ENCODE assay signal across 9 mouse cellular contexts in the genomic region with DNA sequence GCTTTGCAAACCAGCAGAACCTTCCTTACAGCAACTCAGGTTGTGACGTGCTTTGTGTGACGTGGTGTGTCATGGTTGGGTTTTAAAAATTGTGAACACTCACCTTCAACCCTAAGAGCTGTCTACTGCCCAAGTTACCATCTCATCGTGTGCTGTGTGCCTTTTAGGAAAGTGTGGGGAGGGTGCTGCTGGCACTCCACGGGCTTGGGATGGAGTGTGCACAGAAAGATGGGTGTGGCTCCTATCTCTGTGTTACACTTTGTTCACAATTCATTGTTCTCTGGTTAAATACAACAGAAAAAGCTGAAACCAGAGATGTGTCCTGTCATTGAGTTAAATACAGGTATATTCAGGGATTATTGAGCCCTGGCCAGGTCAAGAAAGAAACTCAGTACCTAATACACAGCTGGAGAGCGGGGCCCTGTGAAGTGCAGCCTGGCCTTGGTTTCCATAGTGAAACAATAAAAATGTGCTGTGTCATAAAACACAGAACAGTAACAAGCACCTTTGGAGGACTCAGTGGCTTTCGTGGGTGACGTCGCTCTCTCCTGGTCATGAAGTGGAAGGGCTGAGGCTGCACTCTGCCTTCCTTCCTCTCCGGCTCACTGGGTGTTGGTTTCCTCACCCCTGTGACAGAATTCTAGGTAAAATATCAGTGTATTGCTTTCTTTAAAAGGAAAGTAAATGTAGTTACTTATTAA. TPM values are rescaled to one million over a fixed set of nuclear protein-coding genes. Genes with fewer than 3 reads are reported as not detected.
A peak's percentile ranks its signal among the peaks of the same experiment; 100 is the strongest.
DNase-seq lines count a peak whose midpoint lies in the region; ATAC-seq and TF ChIP-seq lines count a peak whose summit lies in the region.
"Had no signal": no experiment of that assay in that cellular context is flagged by ENCODE, and none has a peak within 500 bp of the region (broad histone marks: within the 10 kb centered on the region; RNA-seq: fewer than 3 reads in every experiment).

No protein-coding gene starts in this region.

- no peak for TF ChIP-seq POLR2A in olfactory bulb, adult 2 months (IDR thresholded peaks at IDR 0.05; ENCODE audit: insufficient read depth, low read depth, low read length)

- intact Hi-C loops in heart, postnatal 10 days (cut with DNase I), result no loop called here

- H3K9me3 ChIP-seq in liver, embryonic 11.5 days (ENCODE audit: control insufficient read depth, low read length), result no peaks in the 10 kb centered on the region
- no peaks in the 10 kb centered on the region for H3K9me3 ChIP-seq in liver, embryonic 12.5 days (replicated peaks)

- H3K27me3 ChIP-seq in liver, embryonic 11.5 days (replicated peaks; ENCODE audit: control insufficient read depth, insufficient read depth, low read length), result no peaks in the 10 kb centered on the region
- H3K27me3 ChIP-seq in liver, embryonic 12.5 days (replicated peaks), result no peaks in the 10 kb centered on the region

- H3K27ac ChIP-seq in liver, embryonic 11.5 days (ENCODE audit: low read depth, low read length), result no peak overlapping the region
- H3K27ac ChIP-seq in liver, embryonic 12.5 days, result no peak overlapping the region
- H3K27ac ChIP-seq in olfactory bulb, adult 2 months (ENCODE audit: insufficient read depth, low read depth, low read length), result peak overlapping the region; percentile 3

- no peak for DNase-seq in liver, embryonic 11.5 days (ENCODE audit: low spot score)
- peak; percentile 31 for DNase-seq in adrenal gland, postnatal 25 days
- DNase-seq in kidney, postnatal 36 days, result peak; percentile 31 to 47
- DNase-seq in heart, postnatal 10 days, result no peak
- no peak for DNase-seq in frontal cortex, adult 2 months (ENCODE audit: extremely low spot score in 1 of 2, low spot score in 1 of 2)
- DNase-seq: gastrocnemius, postnatal 36 days had no signal

- 69% methylated on average over 9 of the region's 9 CpGs for WGBS in liver, embryonic 11.5 days
- WGBS in liver, embryonic 12.5 days (ENCODE audit: insufficient replicate concordance), result 52% methylated on average over 9 of the region's 9 CpGs
- 63% methylated on average over 9 of the region's 9 CpGs for WGBS in olfactory bulb, adult 2 months

- peaks cover 5% of the 10 kb centered on the region; the same call in 1 of the 2 replicates for H3K4me1 ChIP-seq in liver, embryonic 11.5 days (replicated peaks; ENCODE audit: control insufficient read depth, insufficient read depth, low read length)
- H3K4me1 ChIP-seq in liver, embryonic 12.5 days, result peaks cover 9% of the 10 kb centered on the region; the same call in 1 of the 2 replicates
- H3K4me1 ChIP-seq in olfactory bulb, adult 2 months (ENCODE audit: control insufficient read depth, insufficient read depth, low read length), result peaks cover 23% of the 10 kb centered on the region

- no peak overlapping the region for H3K9ac ChIP-seq in liver, embryonic 11.5 days (ENCODE audit: low read depth, low read length)
- H3K9ac ChIP-seq in liver, embryonic 12.5 days, result no peak overlapping the region

- TF ChIP-seq CTCF in olfactory bulb, adult 2 months (IDR thresholded peaks at IDR 0.05; ENCODE audit: insufficient read depth, low read depth, low read length), result no peak

- no peaks in the 10 kb centered on the region for H3K36me3 ChIP-seq in liver, embryonic 11.5 days (ENCODE audit: control insufficient read depth, insufficient read depth, low read length)
- H3K36me3 ChIP-seq in liver, embryonic 12.5 days, result no peaks in the 10 kb centered on the region

- no peak overlapping the region for H3K4me3 ChIP-seq in liver, embryonic 11.5 days (ENCODE audit: low read depth, low read length)
- H3K4me3 ChIP-seq in liver, embryonic 12.5 days, result no peak overlapping the region
- no peak overlapping the region for H3K4me3 ChIP-seq in olfactory bulb, adult 2 months (ENCODE audit: insufficient read depth, low read depth, low read length)

- H3K4me2 ChIP-seq in liver, embryonic 11.5 days, result no peak overlapping the region
- H3K4me2 ChIP-seq in liver, embryonic 12.5 days, result no peak overlapping the region

- ATAC-seq in liver, embryonic 11.5 days (replicated peaks; ENCODE audit: low FRiP score), result peak; percentile 50
- no peak for ATAC-seq in liver, embryonic 12.5 days
- no peak for ATAC-seq in monocyte, adult 5-6 weeks (replicated peaks; ENCODE audit: insufficient number of reproducible peaks, low FRiP score, low TSS enrichment, poor library complexity, severe bottlenecking)

RNA-seq across cellular contexts. Expression of gene Plekha5, which starts 42.2 kb away (rescaled TPM):
- polyA plus RNA-seq in liver, embryonic 11.5 days (2014; fragmentation: Nextera tagmentation; extraction: Ambion mirVana), result 28.6 and 30.7 TPM in 2 replicates
- 12.4 and 12.8 TPM in 2 replicates for polyA plus RNA-seq in liver, embryonic 12.5 days (2016; fragmentation: Nextera tagmentation; extraction: Ambion mirVana)
- 43.5 and 57.6 TPM in 2 replicates for total RNA-seq in adrenal gland, postnatal 25 days (2021)
- polyA plus RNA-seq in olfactory bulb, adult 2 months (2012; ENCODE audit: insufficient read depth, insufficient read length, low replicate concordance, missing spikeins), result not detected in 2 replicates
- total RNA-seq in heart, postnatal 10 days (2021), result 10 to 100 TPM; 38.3 to 39.2 TPM
- polyA plus RNA-seq in frontal cortex, adult 2 months (2012; rRNA removed), result 146 and 156 TPM in 2 replicates
- 13.3 to 72.2 TPM (median 17.9 TPM) in 3 replicates for total RNA-seq in monocyte, adult 5-6 weeks (2017)

Comparison
In these comparisons a context has a peak if more than half of its experiments do, and no peak if none do; other contexts are left out.
1. DNase-seq: peak in adrenal gland, postnatal 25 days (single experiment) and kidney, postnatal 36 days (2 of 2); none in liver, embryonic 11.5 days (single experiment), heart, postnatal 10 days (0 of 2) and frontal cortex, adult 2 months (0 of 2).